Mouse (Mus musculus) thymus, adult 2 months (tissue): ENCODE results near the gene Coch.

Source experiments
- CTCF ChIP-seq: fragments of 200-500 bp; IDR thresholded peaks from 2 replicates; pipeline ENCODE4 v1.5.1; 2012; ENCODE audit warnings: mild to moderate bottlenecking, control low read depth, low read length, moderate library complexity, borderline replicate concordance; ENCODE audit not compliant: control insufficient read depth, poor library complexity, insufficient read depth; ENCODE audit errors: extremely low read depth
- POLR2A ChIP-seq: fragments of 200-500 bp; IDR thresholded peaks from 2 replicates; pipeline ENCODE4 v1.6.1; 2012; ENCODE audit warnings: mild to moderate bottlenecking, low read length, control low read depth, moderate library complexity; ENCODE audit not compliant: control insufficient read depth, poor library complexity, insufficient read depth; ENCODE audit errors: extremely low read depth

DNA sequence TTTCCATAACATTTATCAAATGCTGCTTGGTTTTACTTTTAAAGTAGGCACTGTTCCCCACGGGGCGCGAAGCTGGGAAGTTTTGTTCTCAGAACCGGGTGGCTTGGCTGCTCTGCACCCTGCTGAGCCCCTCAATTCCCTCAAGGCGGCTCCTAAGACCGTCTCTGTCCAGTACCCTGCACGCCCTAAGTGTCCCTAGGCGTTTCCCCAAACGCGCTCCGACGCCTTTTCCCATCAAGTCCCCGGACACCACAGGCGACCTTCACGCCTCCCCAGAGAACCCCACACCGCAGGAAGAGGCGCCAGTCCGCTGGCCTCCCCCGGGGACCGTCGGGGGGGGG is 283 bp upstream of the Coch start:
- TF ChIP-seq POLR2A (no peak), CTCF (no peak)
